Mouse (Mus musculus): ENCODE measurements around the gene Srsf11. TPM values are rescaled to one million over a fixed set of nuclear protein-coding genes. Genes with fewer than 3 reads are reported as not detected.
A peak's percentile ranks its signal among the peaks of the same experiment; 100 is the strongest.

The Srsf11 gene
- 230 and 298 TPM in 2 replicates for total RNA-seq (2014; fragmentation: Nextera tagmentation)
- total RNA-seq (2017) = 237 and 325 TPM in 2 replicates

GRCm38 (mm10) chr3:158036329-158036988 is at the start of gene Srsf11, which contains the start of gene Lrrc40:
Gene Srsf11, minus strand, starts transcription at chr3:158036639.
Gene Lrrc40, plus strand, starts transcription at chr3:158036662.
- peak; percentile 85 for ATAC-seq (replicated peaks; ENCODE audit: poor library complexity, severe bottlenecking)

- no peak for ATAC-seq (replicated peaks; ENCODE audit: poor library complexity, severe bottlenecking)
These were observed 41.4 kb upstream of the Srsf11 start for GRCm38 (mm10) chr3:158077828-158078227.

- ATAC-seq (replicated peaks; ENCODE audit: poor library complexity, severe bottlenecking) = peak; percentile 74
These were observed 40.9 kb upstream of the Srsf11 start for GRCm38 (mm10) chr3:158077380-158077772.

- peak; percentile 72 for ATAC-seq (replicated peaks; ENCODE audit: poor library complexity, severe bottlenecking)
These were observed 40.4 kb upstream of the Srsf11 start for GRCm38 (mm10) chr3:158076685-158077379.

GRCm38 (mm10) chr3:158075004-158075403 is 38.6 kb upstream of the Srsf11 start:
- ATAC-seq (replicated peaks; ENCODE audit: poor library complexity, severe bottlenecking) = no peak

GRCm38 (mm10) chr3:158068613-158069263 is 32.3 kb upstream of the Srsf11 start:
- ATAC-seq (replicated peaks; ENCODE audit: poor library complexity, severe bottlenecking) = no peak

GRCm38 (mm10) chr3:158067916-158068315 is 31.5 kb upstream of the Srsf11 start:
- ATAC-seq (replicated peaks; ENCODE audit: poor library complexity, severe bottlenecking) = no peak

GRCm38 (mm10) chr3:158065256-158065655 is 28.8 kb upstream of the Srsf11 start:
- no peak for ATAC-seq (replicated peaks; ENCODE audit: poor library complexity, severe bottlenecking)

GRCm38 (mm10) chr3:158061811-158062523 is 25.5 kb upstream of the Srsf11 start:
- peak; percentile 99 for ATAC-seq (replicated peaks; ENCODE audit: poor library complexity, severe bottlenecking)

GRCm38 (mm10) chr3:158060621-158061291 is 24.3 kb upstream of the Srsf11 start:
- no peak for ATAC-seq (replicated peaks; ENCODE audit: poor library complexity, severe bottlenecking)

- no peak for ATAC-seq (replicated peaks; ENCODE audit: poor library complexity, severe bottlenecking)
These were observed 13.1 kb upstream of the Srsf11 start for GRCm38 (mm10) chr3:158049508-158049907.

- ATAC-seq (replicated peaks; ENCODE audit: poor library complexity, severe bottlenecking) = no peak
These were observed 4.3 kb upstream of the Srsf11 start for GRCm38 (mm10) chr3:158040755-158041154.

GRCm38 (mm10) chr3:158038106-158038505 is 1.7 kb upstream of the Srsf11 start:
- no peak for ATAC-seq (replicated peaks; ENCODE audit: poor library complexity, severe bottlenecking)

- no peak for ATAC-seq (replicated peaks; ENCODE audit: poor library complexity, severe bottlenecking)
These were observed 573 bp downstream of the Srsf11 start for GRCm38 (mm10) chr3:158035866-158036265.

GRCm38 (mm10) chr3:158032106-158032505 is 4.3 kb downstream of the Srsf11 start:
- peak; percentile 18 for ATAC-seq (replicated peaks; ENCODE audit: poor library complexity, severe bottlenecking)

- peak; percentile 65 for ATAC-seq (replicated peaks; ENCODE audit: poor library complexity, severe bottlenecking)
These were observed 5.0 kb downstream of the Srsf11 start for GRCm38 (mm10) chr3:158031371-158031925.

GRCm38 (mm10) chr3:158009762-158010320 is 26.6 kb downstream of the Srsf11 start:
- ATAC-seq (replicated peaks; ENCODE audit: poor library complexity, severe bottlenecking) = no peak

GRCm38 (mm10) chr3:158008647-158009046 is 27.8 kb downstream of the Srsf11 start:
- no peak for ATAC-seq (replicated peaks; ENCODE audit: poor library complexity, severe bottlenecking)

GRCm38 (mm10) chr3:157998742-157999369 is 37.6 kb downstream of the Srsf11 start:
- ATAC-seq (replicated peaks; ENCODE audit: poor library complexity, severe bottlenecking) = peak; percentile 90
